Mouse (Mus musculus): ENCODE data around the gene Polr1c. TPM values are rescaled to one million over a fixed set of nuclear protein-coding genes. Genes with fewer than 3 reads are reported as not detected.
A peak's percentile ranks its signal among the peaks of the same experiment; 100 is the strongest.

The Polr1c gene
- total RNA-seq, 1 experiment from 2014 or later = 42.7 TPM

DNA sequence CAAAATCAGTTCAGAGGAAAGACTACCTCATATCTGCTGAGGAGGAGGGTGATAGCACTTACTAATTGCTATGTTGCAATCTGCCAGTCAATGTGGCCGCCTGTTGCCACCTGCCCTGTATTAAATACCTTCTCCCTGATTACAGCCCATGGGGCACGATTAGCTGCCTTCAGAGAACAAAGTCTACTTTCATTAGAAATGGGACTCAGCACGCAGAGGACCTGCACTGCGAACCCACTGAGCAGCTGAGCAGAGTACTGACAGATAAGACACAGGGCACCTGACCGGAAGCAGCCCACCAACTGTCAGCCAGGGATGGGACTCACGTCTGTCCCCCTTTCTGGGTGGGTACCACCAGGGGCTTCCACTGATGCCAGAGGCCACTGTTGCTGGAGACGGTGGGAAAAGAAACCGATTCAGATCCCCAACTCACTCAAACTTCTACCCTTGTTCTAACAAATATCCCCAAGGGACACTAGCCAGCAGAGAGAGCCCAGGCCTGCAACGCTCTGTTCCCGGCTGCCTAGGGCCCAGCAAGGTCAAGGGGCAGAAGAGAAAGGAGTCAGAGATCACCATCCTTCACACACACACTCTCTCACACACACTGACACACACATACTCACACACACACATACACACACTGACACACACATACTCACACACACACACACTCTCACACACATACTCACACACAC is 20.3 kb upstream of the Polr1c start:
- ATAC-seq (replicated peaks; ENCODE audit: insufficient number of reproducible peaks, low FRiP score, low TSS enrichment, poor library complexity, severe bottlenecking) = no peak

DNA sequence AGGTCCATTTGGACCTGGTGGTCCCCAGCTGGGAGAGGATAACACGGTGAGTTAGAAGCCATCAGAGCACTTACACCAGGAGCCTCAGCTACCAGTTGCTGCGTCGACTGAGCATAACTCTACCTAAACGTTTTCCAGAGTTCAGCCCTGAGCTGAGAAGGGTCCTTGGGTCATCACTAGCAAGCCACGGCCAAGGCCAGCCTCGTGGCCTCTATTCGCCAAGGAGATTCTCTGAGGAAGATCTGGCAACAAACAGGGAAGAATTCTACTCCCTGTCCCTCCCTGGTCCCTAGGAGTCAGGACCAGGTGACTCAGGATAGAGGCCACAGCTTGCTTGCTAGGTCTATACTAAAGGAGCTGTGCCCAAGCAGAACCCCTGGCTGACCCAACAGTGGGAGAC is 19.7 kb upstream of the Polr1c start:
- ATAC-seq (replicated peaks; ENCODE audit: insufficient number of reproducible peaks, low FRiP score, low TSS enrichment, poor library complexity, severe bottlenecking) = no peak

- no peak for ATAC-seq (replicated peaks; ENCODE audit: insufficient number of reproducible peaks, low FRiP score, low TSS enrichment, poor library complexity, severe bottlenecking)
Observed at GRCm38 (mm10) chr17:46266986-46267385, 19.1 kb upstream of the Polr1c start.

GRCm38 (mm10) chr17:46265918-46266618 is 18.2 kb upstream of the Polr1c start:
- ATAC-seq (replicated peaks; ENCODE audit: insufficient number of reproducible peaks, low FRiP score, low TSS enrichment, poor library complexity, severe bottlenecking) = peak; percentile 60

DNA sequence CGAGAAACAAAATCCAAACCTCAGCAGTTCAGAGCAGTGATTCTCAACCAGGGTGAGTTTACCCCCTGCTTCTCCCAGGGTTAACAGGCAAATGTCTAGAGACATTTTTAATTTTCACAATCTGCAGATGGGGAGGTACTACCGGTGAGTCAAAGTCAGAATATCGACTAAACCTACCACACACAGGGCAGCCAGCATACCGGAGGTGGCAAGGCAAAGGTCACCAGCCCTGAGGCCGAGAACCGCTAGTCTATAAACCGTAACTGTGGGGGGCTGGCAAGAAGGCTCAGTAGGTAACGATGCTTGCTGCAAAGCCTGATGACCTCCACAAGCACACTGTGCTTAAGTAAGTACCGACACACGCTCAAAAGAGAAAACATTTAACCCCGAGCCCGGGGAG is 17.6 kb upstream of the Polr1c start:
- ATAC-seq (replicated peaks; ENCODE audit: insufficient number of reproducible peaks, low FRiP score, low TSS enrichment, poor library complexity, severe bottlenecking) = no peak

DNA sequence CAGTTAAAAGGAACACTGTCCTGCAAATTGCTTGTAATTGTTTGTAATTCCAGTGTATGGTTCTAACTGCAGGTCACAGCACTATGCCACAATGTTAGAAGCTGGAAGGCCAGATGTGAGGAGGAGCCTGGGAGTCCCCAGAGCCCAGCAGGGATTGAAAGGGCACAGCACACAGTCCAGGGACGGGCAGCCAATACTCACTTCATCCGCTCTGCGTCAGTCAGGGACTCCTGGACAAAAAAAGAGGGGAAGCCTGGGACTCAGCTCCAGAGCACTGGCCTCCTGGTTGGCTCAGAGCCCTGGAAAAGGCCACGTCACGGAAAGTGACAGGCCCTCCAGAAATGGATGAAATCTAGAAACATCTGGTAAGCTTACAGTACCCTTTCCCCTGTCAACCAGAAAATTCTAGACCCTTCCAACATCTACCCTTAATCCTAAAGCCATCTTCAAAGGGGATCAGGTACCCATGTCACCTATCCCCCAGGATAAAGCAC is 14.4 kb upstream of the Polr1c start:
- no peak for ATAC-seq (replicated peaks; ENCODE audit: insufficient number of reproducible peaks, low FRiP score, low TSS enrichment, poor library complexity, severe bottlenecking)

- no peak for ATAC-seq (replicated peaks; ENCODE audit: insufficient number of reproducible peaks, low FRiP score, low TSS enrichment, poor library complexity, severe bottlenecking)
Observed at GRCm38 (mm10) chr17:46259675-46260074, 11.8 kb upstream of the Polr1c start.

DNA sequence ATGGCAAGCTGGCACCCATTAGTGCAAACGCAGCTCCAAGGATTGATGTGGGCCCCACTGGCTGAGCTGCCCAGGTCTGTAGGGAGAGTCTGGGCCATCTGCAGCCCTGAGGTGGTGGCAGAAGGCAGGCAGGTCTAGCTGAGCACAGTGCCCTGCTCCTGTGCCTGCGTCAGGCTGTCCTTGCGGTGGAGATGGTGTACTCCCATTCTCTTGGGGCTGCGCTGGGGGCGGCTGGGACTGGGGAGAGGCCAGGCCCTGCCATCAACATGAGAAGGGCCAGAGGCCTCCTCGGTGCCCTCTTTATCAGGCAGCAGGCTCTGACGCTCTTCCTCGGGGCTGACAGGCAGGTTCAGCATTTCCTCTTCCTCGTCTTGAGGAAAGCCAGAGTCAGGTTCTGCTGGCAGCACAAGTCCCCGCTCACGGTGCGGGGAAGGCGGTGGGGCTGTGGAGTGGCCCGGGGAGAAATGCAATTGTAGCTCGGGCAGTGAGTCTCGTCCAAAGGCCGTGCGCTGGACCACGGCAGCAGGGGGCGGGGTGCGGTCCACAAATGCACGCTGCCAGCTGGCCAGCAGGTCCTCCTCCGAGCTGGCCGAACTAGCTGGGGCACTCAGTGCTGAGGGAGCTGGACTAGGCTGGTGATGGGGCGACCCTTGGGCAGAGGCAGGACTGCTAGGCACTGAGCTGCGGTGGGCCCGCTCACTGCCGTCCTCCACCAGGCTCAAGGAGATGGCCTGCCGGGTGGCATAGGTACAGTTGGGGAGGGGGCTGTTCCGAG is 10.6 kb upstream of the Polr1c start:
- no peak for ATAC-seq (replicated peaks; ENCODE audit: insufficient number of reproducible peaks, low FRiP score, low TSS enrichment, poor library complexity, severe bottlenecking)

GRCm38 (mm10) chr17:46255147-46255546 is 7.3 kb upstream of the Polr1c start:
- ATAC-seq (replicated peaks; ENCODE audit: insufficient number of reproducible peaks, low FRiP score, low TSS enrichment, poor library complexity, severe bottlenecking) = no peak

DNA sequence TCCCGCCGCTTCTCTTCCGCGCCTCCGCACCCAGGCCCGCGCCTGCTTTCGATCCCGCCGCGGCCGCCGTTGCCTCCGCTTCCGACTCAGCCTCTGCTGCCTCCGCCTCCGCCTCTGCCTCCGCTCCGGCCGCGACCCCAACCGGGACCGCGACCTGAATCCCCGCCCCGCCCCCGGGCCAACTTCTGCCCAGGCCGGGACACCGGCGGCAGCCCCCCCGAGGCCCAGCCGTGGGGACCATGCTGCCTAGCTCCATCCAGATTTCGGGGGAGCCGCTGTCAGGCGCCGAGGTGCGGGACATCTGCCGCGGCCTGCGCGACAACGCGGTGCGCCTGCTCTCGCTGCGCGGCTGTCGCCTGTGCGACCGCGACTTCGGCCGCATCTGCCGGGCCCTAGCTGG is 6.3 kb upstream of the Polr1c start:
- ATAC-seq (replicated peaks; ENCODE audit: insufficient number of reproducible peaks, low FRiP score, low TSS enrichment, poor library complexity, severe bottlenecking) = no peak

DNA sequence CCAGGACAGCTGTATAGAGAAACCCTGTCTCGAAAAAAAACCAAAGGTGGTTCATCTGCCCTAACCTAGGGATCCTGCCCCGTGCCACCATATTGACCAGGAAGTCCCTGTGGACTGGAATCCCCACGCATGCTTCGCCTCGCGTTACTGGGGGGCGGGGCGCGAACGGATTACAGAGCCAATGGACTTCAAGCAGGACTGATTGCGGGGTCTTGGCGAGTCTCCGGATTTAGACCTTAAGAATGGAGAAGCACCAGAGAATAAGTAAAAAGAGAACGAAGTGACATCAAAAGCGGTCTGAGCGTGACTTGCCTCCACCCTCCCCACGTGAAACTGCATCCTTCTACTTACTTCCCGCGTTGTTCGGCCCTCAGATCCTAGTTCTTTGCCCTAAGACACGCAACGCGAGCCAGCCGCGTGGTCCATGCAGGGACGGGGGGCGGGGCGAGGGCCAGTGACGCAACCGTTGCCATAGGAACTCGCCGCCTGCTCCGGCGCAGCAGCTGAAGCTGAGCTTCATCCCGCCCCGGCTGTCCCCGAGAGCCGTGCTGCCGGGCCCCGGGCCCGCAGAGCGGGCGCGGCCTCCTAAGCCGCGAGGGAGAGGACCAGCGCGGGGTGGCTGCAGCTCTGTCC is 5.7 kb upstream of the Polr1c start, which contains the start of gene Lrrc73:
TSS of gene Lrrc73 (plus strand) at position 80 of the 633 bp plus-strand sequence.
- ATAC-seq (replicated peaks; ENCODE audit: insufficient number of reproducible peaks, low FRiP score, low TSS enrichment, poor library complexity, severe bottlenecking) = peak; percentile 56

- ATAC-seq (replicated peaks; ENCODE audit: insufficient number of reproducible peaks, low FRiP score, low TSS enrichment, poor library complexity, severe bottlenecking) = no peak
Observed at GRCm38 (mm10) chr17:46252571-46253451, 5.0 kb upstream of the Polr1c start.

DNA sequence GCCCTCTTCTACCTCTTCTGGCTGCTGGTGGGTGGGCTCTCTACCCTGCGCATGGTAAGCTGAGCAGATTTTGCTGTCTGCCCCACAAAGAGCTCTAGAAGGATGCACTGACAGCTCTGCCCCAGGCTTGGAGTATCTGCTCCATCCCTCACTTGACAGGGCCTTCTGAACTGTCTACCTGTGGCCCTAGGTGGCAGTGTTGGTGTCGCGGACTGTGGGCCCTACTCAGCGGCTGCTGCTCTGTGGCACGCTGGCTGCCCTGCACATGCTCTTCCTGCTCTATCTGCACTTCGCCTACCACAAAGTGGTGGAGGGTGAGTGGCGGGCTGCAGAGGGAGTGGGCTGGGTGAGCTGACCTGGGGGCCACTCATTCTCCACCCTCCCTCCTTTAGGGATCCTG is 3.3 kb upstream of the Polr1c start:
- no peak for ATAC-seq (replicated peaks; ENCODE audit: insufficient number of reproducible peaks, low FRiP score, low TSS enrichment, poor library complexity, severe bottlenecking)

- ATAC-seq (replicated peaks; ENCODE audit: insufficient number of reproducible peaks, low FRiP score, low TSS enrichment, poor library complexity, severe bottlenecking) = no peak
Observed at GRCm38 (mm10) chr17:46248189-46248522, 302 bp upstream of the Polr1c start.

DNA sequence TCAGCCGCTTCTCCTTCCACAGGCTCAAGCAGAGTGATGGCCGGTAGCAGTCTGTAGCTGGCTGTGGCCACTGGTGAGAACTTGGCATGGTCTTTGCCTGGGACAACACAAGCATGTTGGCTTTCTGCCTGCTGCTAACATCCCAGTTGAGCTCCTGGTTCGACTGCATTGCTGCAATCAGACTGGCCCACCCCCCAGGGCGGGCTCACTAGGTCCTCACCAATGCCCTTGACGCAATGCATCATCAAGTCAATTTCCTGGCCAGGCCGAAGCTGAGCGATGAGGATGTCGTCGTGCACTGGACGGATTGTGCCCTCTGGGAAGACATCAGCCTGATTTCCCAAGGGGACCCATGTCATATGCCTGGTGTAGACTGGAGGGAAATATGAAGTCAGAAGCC is 3.3 kb downstream of the Polr1c start:
- ATAC-seq (replicated peaks; ENCODE audit: insufficient number of reproducible peaks, low FRiP score, low TSS enrichment, poor library complexity, severe bottlenecking) = no peak

DNA sequence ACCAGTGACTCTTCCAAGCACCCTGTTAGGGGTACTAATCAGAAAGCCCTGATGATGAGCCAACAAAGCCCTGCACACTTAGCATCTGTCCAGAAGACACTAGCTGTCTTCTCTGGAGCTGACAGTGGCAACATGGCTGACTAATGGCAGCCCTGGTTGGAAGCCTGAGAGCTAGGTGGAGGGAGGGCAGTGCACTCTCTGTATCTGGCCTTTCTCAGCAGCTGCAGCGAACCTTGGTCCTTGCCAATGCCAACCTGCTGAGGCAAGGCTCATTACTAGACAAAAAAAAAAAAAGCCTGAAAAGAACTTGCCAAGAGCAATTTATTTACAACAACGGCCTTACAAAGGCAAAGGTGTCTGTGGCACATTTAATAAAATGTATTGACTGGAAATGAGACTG is 4.2 kb downstream of the Polr1c start:
- no peak for ATAC-seq (replicated peaks; ENCODE audit: insufficient number of reproducible peaks, low FRiP score, low TSS enrichment, poor library complexity, severe bottlenecking)

DNA sequence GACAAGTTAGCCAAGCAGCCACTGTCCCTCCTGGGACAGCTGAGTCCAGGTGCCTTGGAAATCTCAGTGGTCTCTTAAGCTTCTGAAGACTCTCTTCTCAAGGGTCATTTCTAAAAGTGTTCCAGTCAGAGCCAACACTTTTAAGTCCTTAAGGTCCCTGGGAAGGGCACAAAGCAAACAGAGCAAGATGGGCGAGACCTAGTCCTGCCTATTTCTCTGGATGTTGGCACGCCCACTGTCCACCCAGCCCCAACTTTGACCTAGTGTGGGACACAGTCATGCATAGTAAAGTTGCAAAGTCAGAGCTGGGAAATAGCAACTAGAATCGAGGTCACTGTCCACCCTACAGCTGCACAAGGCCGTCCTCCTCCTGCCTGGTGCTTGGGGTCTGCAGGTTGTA is 4.9 kb downstream of the Polr1c start:
- ATAC-seq (replicated peaks; ENCODE audit: insufficient number of reproducible peaks, low FRiP score, low TSS enrichment, poor library complexity, severe bottlenecking) = no peak

DNA sequence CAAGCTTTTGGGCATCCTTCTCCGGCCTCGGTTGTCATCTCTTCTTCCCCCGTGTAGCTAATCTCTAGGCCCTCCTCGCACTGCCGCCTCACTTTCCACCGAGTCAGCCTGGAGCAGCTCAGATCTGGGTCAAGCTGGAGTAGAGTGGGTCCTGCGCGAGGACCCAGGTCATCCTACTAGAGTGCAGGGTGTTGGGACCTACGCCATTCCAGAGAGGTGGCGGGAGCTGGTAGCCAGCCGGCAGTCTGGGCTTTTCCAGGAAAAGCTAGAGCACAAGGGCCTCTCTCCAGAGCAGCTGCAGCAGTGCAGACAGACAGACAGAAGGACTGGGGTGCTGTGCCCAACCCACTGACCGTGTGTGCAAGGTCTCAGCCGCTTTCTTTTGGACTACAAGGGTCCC is 5.6 kb downstream of the Polr1c start:
- no peak for ATAC-seq (replicated peaks; ENCODE audit: insufficient number of reproducible peaks, low FRiP score, low TSS enrichment, poor library complexity, severe bottlenecking)
